Mouse (Mus musculus) midbrain, postnatal 0 days (tissue): ENCODE results near the gene Taf6l. TPM values are rescaled to one million over a fixed set of nuclear protein-coding genes. Genes with fewer than 3 reads are reported as not detected.

Experiments used
- ATAC-seq: fragments of 200-750 bp; cut with Nextera tagmentation; 2 replicates; pipeline ENCODE4 v1.8.0; 2017; ENCODE audit warnings: moderate number of reproducible peaks, mild to moderate bottlenecking, moderate TSS enrichment, moderate library complexity; ENCODE audit not compliant: low FRiP score
- DNase-seq: peaks from one replicate; pipeline ENCODE4 v3.0.0-alpha.2; 2015; ENCODE audit warnings: low spot score
- H3K27ac ChIP-seq: fragments of 300-500 bp; sonication (generic); 2 replicates; pipeline ENCODE4 v1.5.1; 2014; ENCODE audit warnings: low read depth, mild to moderate bottlenecking, low read length, mixed read lengths
- H3K27me3 ChIP-seq: fragments of 300-500 bp; sonication (generic); 2 replicates; pipeline ENCODE4 v1.6.1; 2014; ENCODE audit warnings: low read length, control low read depth, mixed read lengths; ENCODE audit not compliant: insufficient read depth
- H3K36me3 ChIP-seq: fragments of 300-500 bp; sonication (generic); 2 replicates; pipeline ENCODE4 v1.6.1; 2014; ENCODE audit warnings: low read length, control low read depth, mixed read lengths; ENCODE audit not compliant: insufficient read depth
- H3K4me1 ChIP-seq: fragments of 300-500 bp; sonication (generic); 2 replicates; pipeline ENCODE4 v1.6.1; 2014; ENCODE audit warnings: mild to moderate bottlenecking, control low read depth, antibody characterized with exemption, low read length, mixed read lengths; ENCODE audit not compliant: insufficient read depth
- H3K4me2 ChIP-seq: fragments of 300-500 bp; sonication (generic); 2 replicates; pipeline ENCODE4 v1.6.1; 2014; ENCODE audit warnings: low read depth, mild to moderate bottlenecking, low read length, mixed read lengths; ENCODE audit not compliant: poor library complexity, severe bottlenecking
- H3K4me3 ChIP-seq: fragments of 300-500 bp; sonication (generic); 2 replicates; pipeline ENCODE4 v1.5.1; 2014; ENCODE audit warnings: low read depth, mild to moderate bottlenecking, low read length, moderate library complexity
- H3K9ac ChIP-seq: fragments of 300-500 bp; sonication (generic); replicated peaks from 2 replicates; pipeline ENCODE4 v1.6.1; 2014; ENCODE audit warnings: mild to moderate bottlenecking, low read length, moderate library complexity, mixed read lengths; ENCODE audit not compliant: poor library complexity, severe bottlenecking
- H3K9me3 ChIP-seq: fragments of 300-500 bp; sonication (generic); 2 replicates; pipeline ENCODE4 v1.6.1; 2016; ENCODE audit warnings: low read length, control low read depth
- CTCF ChIP-seq: IDR thresholded peaks from 2 replicates; pipeline ENCODE4 v1.5.1; 2016; ENCODE audit warnings: antibody characterized with exemption, mild to moderate bottlenecking
- WGBS: fragments of 180-500 bp; shearing (Covaris S2); extraction: QIAGEN DNeasy Blood & Tissue Kit; methylation state at CpG from one replicate; pipeline ENCODE4 v1.1.7; 2014; 5-methylcytosine and 5-hydroxymethylcytosine counted together
- microRNA-seq: library from miRNA; unstranded; fragments of <30 nt; microRNA quantifications from one replicate; pipeline ENCODE4, GENCODE M21; 2016; ENCODE audit warnings: borderline number of aligned reads
- polyA plus RNA-seq: library from polyadenylated mRNA; unstranded; fragments of >200 nt; fragmentation: Nextera tagmentation; extraction: Ambion mirVana; gene quantifications from 2 replicates; pipeline ENCODE4 v1.2.1, GENCODE M21; 2015
- total RNA-seq: library from RNA; depleted of rRNA; stranded (reverse); fragments of >200 nt; gene quantifications from 2 replicates; pipeline ENCODE4 v1.2.3, GENCODE M21; 2014; rRNA removed

Taf6l gene
- total and polyA plus RNA-seq, 2 experiments from 2014 or later: 26.4 to 38.7 TPM

GRCm38 (mm10) chr19:8727495-8728114 lies 58.6 kb downstream of the Taf6l start:
- H3K4me3 ChIP-seq: no peak overlapping the region
- peaks cover 11% of the 10 kb centered on the region; the same call in 1 of the 2 replicates for H3K36me3 ChIP-seq
- TF ChIP-seq CTCF: no peak
- no peak overlapping the region; the same call in 1 of the 2 replicates for H3K9ac ChIP-seq
- H3K27ac ChIP-seq: no peak overlapping the region
- ATAC-seq (no peak), DNase-seq (no peak)
- peaks cover 10% of the 10 kb centered on the region; the same call in 1 of the 2 replicates for H3K4me1 ChIP-seq
- no peaks in the 10 kb centered on the region for H3K27me3 ChIP-seq
- no peaks in the 10 kb centered on the region for H3K9me3 ChIP-seq
- H3K4me2 ChIP-seq: no peak overlapping the region
- 28% methylated on average over 5 of the region's 5 CpGs for WGBS

- ATAC-seq (no peak), DNase-seq (no peak)
- peaks cover 11% of the 10 kb centered on the region; the same call in 1 of the 2 replicates for H3K36me3 ChIP-seq
- H3K4me2 ChIP-seq: no peak overlapping the region
- H3K9me3 ChIP-seq: no peaks in the 10 kb centered on the region
- no peak overlapping the region for H3K27ac ChIP-seq
- H3K27me3 ChIP-seq: no peaks in the 10 kb centered on the region
- H3K9ac ChIP-seq: no peak overlapping the region
- 17% methylated on average over 3 of the region's 3 CpGs for WGBS
- H3K4me1 ChIP-seq: peaks cover 10% of the 10 kb centered on the region; the same call in 1 of the 2 replicates
- TF ChIP-seq CTCF: no peak
- H3K4me3 ChIP-seq: no peak overlapping the region
These were observed 59.4 kb downstream of the Taf6l start for GRCm38 (mm10) chr19:8726609-8727390.

- DNase-seq: no peak
- no peak overlapping the region; the same call in 1 of the 2 replicates for H3K9ac ChIP-seq
- no peak for ATAC-seq
- peaks cover 11% of the 10 kb centered on the region; the same call in 1 of the 2 replicates for H3K36me3 ChIP-seq
- peaks cover 10% of the 10 kb centered on the region; the same call in 1 of the 2 replicates for H3K4me1 ChIP-seq
- 41% methylated on average over 4 of the region's 4 CpGs for WGBS
- TF ChIP-seq CTCF: no peak
- no peaks in the 10 kb centered on the region for H3K9me3 ChIP-seq
- peak overlapping the region; percentile 59; the same call in 1 of the 2 replicates for H3K4me2 ChIP-seq
- H3K27ac ChIP-seq: no peak overlapping the region
- H3K4me3 ChIP-seq: peak overlapping the region; percentile 69; the same call in 1 of the 2 replicates
- H3K27me3 ChIP-seq: no peaks in the 10 kb centered on the region
These were observed 61.1 kb downstream of the Taf6l start for GRCm38 (mm10) chr19:8725081-8725613.

Small RNA genes within 50 kb of the gene (microRNA-seq; reads per million reads assigned to microRNA genes)
- gene Mir6992: not detected

Other genes starting within 250 kb of the Taf6l start
Only the 30 nearest of the 33 such genes appear.
- 17.2 and 18.3 TPM in 2 replicates for gene Slc22a6, start 168.4 kb downstream of the Taf6l start, total RNA-seq
- gene Slc22a6, start 168.4 kb downstream of the Taf6l start, polyA plus RNA-seq: 13.1 and 14.7 TPM in 2 replicates
- gene Chrm1, start 122.6 kb downstream of the Taf6l start, total RNA-seq: 1.3 and 1.9 TPM in 2 replicates
- gene Chrm1, start 122.6 kb downstream of the Taf6l start, polyA plus RNA-seq: 1.0 and 1.1 TPM in 2 replicates
- gene Slc3a2, start 63.0 kb downstream of the Taf6l start, total RNA-seq: 111 and 133 TPM in 2 replicates
- 212 and 223 TPM in 2 replicates for gene Slc3a2, start 63.0 kb downstream of the Taf6l start, polyA plus RNA-seq
- gene Wdr74, start 50.6 kb downstream of the Taf6l start, total RNA-seq: 50.9 and 65.7 TPM in 2 replicates
- gene Wdr74, start 50.6 kb downstream of the Taf6l start, polyA plus RNA-seq: 85.9 and 88.2 TPM in 2 replicates
- not detected in 2 replicates for gene 1700092M07Rik, start 45.7 kb downstream of the Taf6l start, total RNA-seq
- gene 1700092M07Rik, start 45.7 kb downstream of the Taf6l start, polyA plus RNA-seq: 0.64 TPM in 1 of 2 replicates, not detected in the other
- 112 and 147 TPM in 2 replicates for gene Stx5a, start 45.0 kb downstream of the Taf6l start, total RNA-seq
- gene Stx5a, start 45.0 kb downstream of the Taf6l start, polyA plus RNA-seq: 104 and 106 TPM in 2 replicates
- 67.4 and 75.6 TPM in 2 replicates for gene Nxf1, start 29.3 kb downstream of the Taf6l start, total RNA-seq
- 90.0 and 92.8 TPM in 2 replicates for gene Nxf1, start 29.3 kb downstream of the Taf6l start, polyA plus RNA-seq
- 210 and 320 TPM in 2 replicates for gene Tmem223, start 15.4 kb downstream of the Taf6l start, total RNA-seq
- 202 and 230 TPM in 2 replicates for gene Tmem223, start 15.4 kb downstream of the Taf6l start, polyA plus RNA-seq
- 20.4 and 27.3 TPM in 2 replicates for gene Tmem179b, start 11.9 kb downstream of the Taf6l start, total RNA-seq
- gene Tmem179b, start 11.9 kb downstream of the Taf6l start, polyA plus RNA-seq: 19.1 and 21.1 TPM in 2 replicates
- 67.2 and 67.5 TPM in 2 replicates for gene Polr2g, start 12.2 kb upstream of the Taf6l start, total RNA-seq
- 163 and 171 TPM in 2 replicates for gene Polr2g, start 12.2 kb upstream of the Taf6l start, polyA plus RNA-seq
- 6.0 and 6.2 TPM in 2 replicates for gene Zbtb3, start 16.1 kb upstream of the Taf6l start, total RNA-seq
- gene Zbtb3, start 16.1 kb upstream of the Taf6l start, polyA plus RNA-seq: 3.2 and 4.5 TPM in 2 replicates
- gene Ttc9c, start 32.9 kb upstream of the Taf6l start, total RNA-seq: 63.0 and 63.8 TPM in 2 replicates
- 38.8 and 45.3 TPM in 2 replicates for gene Ttc9c, start 32.9 kb upstream of the Taf6l start, polyA plus RNA-seq
- gene Hnrnpul2, start 33.6 kb upstream of the Taf6l start, total RNA-seq: 25.9 and 36.2 TPM in 2 replicates
- 4.6 and 5.5 TPM in 2 replicates for gene Hnrnpul2, start 33.6 kb upstream of the Taf6l start, polyA plus RNA-seq
- gene AC129217.1, start 43.4 kb upstream of the Taf6l start, total RNA-seq: 5.6 and 12.7 TPM in 2 replicates
- gene AC129217.1, start 43.4 kb upstream of the Taf6l start, polyA plus RNA-seq: not detected in 2 replicates
- gene Bscl2, start 51.0 kb upstream of the Taf6l start, total RNA-seq: 112 and 121 TPM in 2 replicates
- 101 and 108 TPM in 2 replicates for gene Bscl2, start 51.0 kb upstream of the Taf6l start, polyA plus RNA-seq
- gene Gng3, start 52.8 kb upstream of the Taf6l start, total RNA-seq: 103 and 119 TPM in 2 replicates
- 746 and 809 TPM in 2 replicates for gene Gng3, start 52.8 kb upstream of the Taf6l start, polyA plus RNA-seq
- gene Lrrn4cl, start 64.4 kb upstream of the Taf6l start, total RNA-seq: 2.7 and 3.5 TPM in 2 replicates
- 2.0 and 2.1 TPM in 2 replicates for gene Lrrn4cl, start 64.4 kb upstream of the Taf6l start, polyA plus RNA-seq
- gene Ubxn1, start 85.1 kb upstream of the Taf6l start, total RNA-seq: 73.5 and 73.8 TPM in 2 replicates
- gene Ubxn1, start 85.1 kb upstream of the Taf6l start, polyA plus RNA-seq: 142 and 143 TPM in 2 replicates
- gene Uqcc3, start 94.5 kb upstream of the Taf6l start, total RNA-seq: 22.6 and 26.5 TPM in 2 replicates
- gene Uqcc3, start 94.5 kb upstream of the Taf6l start, polyA plus RNA-seq: 64.2 and 65.0 TPM in 2 replicates
- 4.2 and 6.6 TPM in 2 replicates for gene Lbhd1, start 97.3 kb upstream of the Taf6l start, total RNA-seq
- gene Lbhd1, start 97.3 kb upstream of the Taf6l start, polyA plus RNA-seq: 17.7 and 20.6 TPM in 2 replicates
- gene Gm49403, start 97.5 kb upstream of the Taf6l start, total RNA-seq: not detected in 2 replicates
- not detected in 2 replicates for gene Gm49403, start 97.5 kb upstream of the Taf6l start, polyA plus RNA-seq
- 17.8 and 23.7 TPM in 2 replicates for gene 1810009A15Rik, start 102.4 kb upstream of the Taf6l start, total RNA-seq
- gene 1810009A15Rik, start 102.4 kb upstream of the Taf6l start, polyA plus RNA-seq: 29.2 and 32.9 TPM in 2 replicates
- 3.8 TPM in 1 of 2 replicates, not detected in the other for gene Gm49416, start 102.5 kb upstream of the Taf6l start, total RNA-seq
- not detected in 2 replicates for gene Gm49416, start 102.5 kb upstream of the Taf6l start, polyA plus RNA-seq
- 30.3 and 37.8 TPM in 2 replicates for gene Ints5, start 106.6 kb upstream of the Taf6l start, total RNA-seq
- 20.2 and 21.8 TPM in 2 replicates for gene Ints5, start 106.6 kb upstream of the Taf6l start, polyA plus RNA-seq
- gene Ganab, start 111.7 kb upstream of the Taf6l start, total RNA-seq: 86.9 and 88.5 TPM in 2 replicates
- 49.4 and 49.8 TPM in 2 replicates for gene Ganab, start 111.7 kb upstream of the Taf6l start, polyA plus RNA-seq
- 111 TPM in 2 replicates for gene B3gat3, start 134.0 kb upstream of the Taf6l start, total RNA-seq
- gene B3gat3, start 134.0 kb upstream of the Taf6l start, polyA plus RNA-seq: 95.5 and 99.7 TPM in 2 replicates
- gene Rom1, start 142.9 kb upstream of the Taf6l start, total RNA-seq: 3.0 and 6.3 TPM in 2 replicates
- gene Rom1, start 142.9 kb upstream of the Taf6l start, polyA plus RNA-seq: 2.7 and 3.5 TPM in 2 replicates
- 6.3 and 9.3 TPM in 2 replicates for gene Eml3, start 143.1 kb upstream of the Taf6l start, total RNA-seq
- 8.7 and 9.0 TPM in 2 replicates for gene Eml3, start 143.1 kb upstream of the Taf6l start, polyA plus RNA-seq
- 64.3 and 65.6 TPM in 2 replicates for gene Mta2, start 155.5 kb upstream of the Taf6l start, total RNA-seq
- 73.6 and 77.9 TPM in 2 replicates for gene Mta2, start 155.5 kb upstream of the Taf6l start, polyA plus RNA-seq
- 18.1 and 19.0 TPM in 2 replicates for gene Tut1, start 167.4 kb upstream of the Taf6l start, total RNA-seq
- 15.1 and 18.4 TPM in 2 replicates for gene Tut1, start 167.4 kb upstream of the Taf6l start, polyA plus RNA-seq